Mouse (Mus musculus) lung, adult 2 months (tissue): ENCODE measurements at regions not wholly inside any gene's neighbourhood (a gene's known extent, or its start where the extent isn't known, plus 50 kb on each side); places are given as distances from the start of the nearest gene placed in this dataset.

Experiments
- CTCF ChIP-seq: fragments of 200-500 bp; IDR thresholded peaks from 2 replicates; pipeline ENCODE4 v1.5.1; 2011; ENCODE audit warnings: mild to moderate bottlenecking, low read length, control low read depth; ENCODE audit not compliant: insufficient read depth
- POLR2A ChIP-seq: fragments of 200-500 bp; IDR thresholded peaks from 2 replicates; pipeline ENCODE4 v1.6.1; 2011; ENCODE audit warnings: low read depth, mild to moderate bottlenecking, control low read depth, low read length, borderline replicate concordance; ENCODE audit errors: extremely low read depth

GRCm38 (mm10) chr10:124119585-124119984 is 855.8 kb downstream of the Fam19a2 start:
- TF ChIP-seq CTCF: no peak
- TF ChIP-seq POLR2A: no peak
